16 mouse cellular contexts compared by ENCODE assay signal in the genomic region with DNA sequence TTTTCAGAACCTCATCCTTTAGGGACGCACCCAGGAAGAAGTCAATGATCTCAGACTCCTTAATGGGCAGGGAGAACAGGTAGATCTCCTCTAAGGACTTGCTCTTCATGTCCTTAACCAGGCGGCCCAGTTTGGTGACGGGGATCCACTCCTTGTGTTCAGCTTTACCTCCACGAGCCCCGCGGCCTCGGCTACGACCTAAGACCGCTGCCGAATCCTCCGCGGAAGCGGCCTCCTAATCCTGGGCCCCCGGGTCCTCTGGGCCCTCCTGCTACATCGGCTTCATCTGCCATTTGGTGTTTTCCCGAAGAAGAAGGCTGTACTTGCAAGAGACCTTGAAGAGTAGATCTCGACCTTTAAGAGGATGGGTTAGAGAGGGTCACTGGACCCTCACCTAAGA.
"Had no signal": no experiment of that assay in that cellular context is flagged by ENCODE, and none has a peak within 500 bp of the region (broad histone marks: within the 10 kb centered on the region; RNA-seq: fewer than 3 reads in every experiment).

No protein-coding gene starts in this region.

- H3K4me3 ChIP-seq: neural tube, embryonic 13.5 days; neural tube, embryonic 15.5 days; stomach, embryonic 15.5 days had no signal

- H3K9ac ChIP-seq: neural tube, embryonic 13.5 days; neural tube, embryonic 15.5 days; stomach, embryonic 15.5 days had no signal

- H3K9me3 ChIP-seq: neural tube, embryonic 13.5 days; neural tube, embryonic 15.5 days; stomach, embryonic 15.5 days had no signal

- H3K27me3 ChIP-seq: neural tube, embryonic 13.5 days; neural tube, embryonic 15.5 days; stomach, embryonic 15.5 days had no signal

- H3K27ac ChIP-seq: neural tube, embryonic 13.5 days; neural tube, embryonic 15.5 days; stomach, embryonic 15.5 days; stomach, postnatal 0 days had no signal

- DNase-seq: retina, postnatal 1 day; right cerebral cortex, adult 18-20 months; right cerebral cortex, postnatal 14 days; right cerebral cortex, postnatal 25 days; right cerebral cortex, postnatal 4 days; spleen, adult 18-20 months; thymus, adult 18-20 months; thymus, adult 2 months; thymus, postnatal 14 days; thymus, postnatal 25 days; thymus, postnatal 36 days; thymus, postnatal 4 days had no signal

- H3K4me1 ChIP-seq: neural tube, embryonic 13.5 days; neural tube, embryonic 15.5 days; stomach, embryonic 15.5 days had no signal

- H3K36me3 ChIP-seq: neural tube, embryonic 13.5 days; neural tube, embryonic 15.5 days; stomach, embryonic 15.5 days had no signal

- H3K4me2 ChIP-seq: neural tube, embryonic 13.5 days; neural tube, embryonic 15.5 days; stomach, embryonic 15.5 days had no signal
